Mouse (Mus musculus) CH12.LX (cell line): ENCODE data around the gene Prkcb. TPM values are rescaled to one million over a fixed set of nuclear protein-coding genes. Genes with fewer than 3 reads are reported as not detected.

Source experiments
- DNase-seq: peaks from one replicate; pipeline ENCODE4 v3.0.0-alpha.2; 2013; ENCODE audit errors: extremely low read depth
- H3K27ac ChIP-seq: 2 replicates; pipeline ENCODE4 v1.5.1; 2012; ENCODE audit warnings: low read depth, mild to moderate bottlenecking, control low read depth, moderate library complexity; ENCODE audit not compliant: insufficient read depth
- H3K27me3 ChIP-seq: replicated peaks from 2 replicates; pipeline ENCODE3; 2012; ENCODE audit warnings: inconsistent platforms
- H3K36me3 ChIP-seq, 2 experiments: replicated peaks in 1 of 2; 2 replicates each; pipeline versions ENCODE3 to v1.6.1; 2012; ENCODE audit warnings: inconsistent platforms in 1 of 2, low read length in 1 of 2, mild to moderate bottlenecking in 1 of 2, mixed read lengths in 1 of 2, moderate library complexity in 1 of 2; ENCODE audit not compliant: control insufficient read depth in 1 of 2, insufficient read depth in 1 of 2
- H3K4me1 ChIP-seq, 2 experiments: 2 replicates each; pipeline ENCODE4 v1.6.1; 2012; ENCODE audit warnings: inconsistent platforms in 1 of 2, moderate library complexity in 1 of 2; ENCODE audit not compliant: insufficient read depth in 2 of 2, control insufficient read depth in 1 of 2
- H3K4me2 ChIP-seq: 2 replicates; pipeline ENCODE4 v1.6.1; 2012; ENCODE audit warnings: low read depth, mild to moderate bottlenecking, control low read depth; ENCODE audit not compliant: poor library complexity, insufficient read depth, severe bottlenecking
- H3K4me3 ChIP-seq, 3 experiments: fragments of 150-350 bp in 1 of 3; sonication (generic) in 1 of 3; replicated peaks in 1 of 3; 2 replicates each; pipeline versions ENCODE3 to v1.5.1; 2011 to 2012; ENCODE audit warnings: low read depth in 2 of 3, low read length in 2 of 3, mild to moderate bottlenecking in 2 of 3, moderate library complexity in 2 of 3, control low read depth in 1 of 3, improper control_type of control experiment in 1 of 3, inconsistent platforms in 1 of 3, mixed read lengths in 1 of 3; ENCODE audit not compliant: poor library complexity in 1 of 3
- H3K79me2 ChIP-seq: replicated peaks from 2 replicates; pipeline ENCODE4 v1.6.1; 2012; ENCODE audit warnings: mild to moderate bottlenecking, moderate library complexity; ENCODE audit not compliant: control insufficient read depth, poor library complexity, insufficient read depth, severe bottlenecking; ENCODE audit errors: extremely low read depth
- H3K9ac ChIP-seq: 2 replicates; pipeline ENCODE4 v1.6.1; 2012; ENCODE audit warnings: low read depth, mild to moderate bottlenecking, control low read depth, moderate library complexity; ENCODE audit not compliant: insufficient read depth
- H3K9me3 ChIP-seq: replicated peaks from 2 replicates; pipeline ENCODE3; 2012; ENCODE audit warnings: low read length, inconsistent platforms, mixed read lengths
- BHLHE40 ChIP-seq: IDR thresholded peaks from 2 replicates; pipeline ENCODE4 v1.6.1; 2011; ENCODE audit warnings: mild to moderate bottlenecking, low read depth, low read length, improper control_type of control experiment
- ELF1 ChIP-seq: IDR thresholded peaks from 2 replicates; pipeline ENCODE4 v1.6.1; 2014; ENCODE audit warnings: low read depth, mild to moderate bottlenecking, inconsistent platforms, low read length, improper control_type of control experiment
- EP300 ChIP-seq: IDR thresholded peaks from 2 replicates; pipeline ENCODE4 v1.6.1; 2011; ENCODE audit warnings: low read length, improper control_type of control experiment
- ETS1 ChIP-seq: conservative IDR thresholded peaks from 2 replicates; pipeline ENCODE4 v1.6.1; 2012; ENCODE audit warnings: low read depth, mild to moderate bottlenecking, inconsistent platforms, low read length, improper control_type of control experiment, moderate library complexity
- GABPA ChIP-seq: IDR thresholded peaks from 2 replicates; pipeline ENCODE4 v1.6.1; 2012; ENCODE audit warnings: low read depth, low read length, improper control_type of control experiment, inconsistent platforms; ENCODE audit not compliant: insufficient replicate concordance
- IRF4 ChIP-seq: IDR thresholded peaks from 2 replicates; pipeline ENCODE4 v1.6.1; 2014; ENCODE audit warnings: low read depth, mild to moderate bottlenecking, inconsistent platforms, low read length, improper control_type of control experiment
- JUN ChIP-seq: IDR thresholded peaks from 2 replicates; pipeline ENCODE4 v1.6.1; 2011; ENCODE audit warnings: low read depth, mild to moderate bottlenecking, low read length, improper control_type of control experiment, moderate library complexity; ENCODE audit not compliant: insufficient read depth
- JUND ChIP-seq: conservative IDR thresholded peaks from 2 replicates; pipeline ENCODE4 v1.6.1; 2011; ENCODE audit warnings: low read depth, low read length, improper control_type of control experiment
- MAFK ChIP-seq: IDR thresholded peaks from 2 replicates; pipeline ENCODE4 v1.6.1; 2011; ENCODE audit warnings: low read length, improper control_type of control experiment; ENCODE audit not compliant: insufficient replicate concordance
- MAZ ChIP-seq: IDR thresholded peaks from 2 replicates; pipeline ENCODE4 v1.6.1; 2012; ENCODE audit warnings: low read depth, mild to moderate bottlenecking, inconsistent platforms, low read length, improper control_type of control experiment, moderate library complexity
- MXI1 ChIP-seq: IDR thresholded peaks from 2 replicates; pipeline ENCODE4 v1.6.1; 2011; ENCODE audit warnings: mild to moderate bottlenecking, low read depth, low read length, improper control_type of control experiment
- NELFE ChIP-seq: IDR thresholded peaks from 2 replicates; pipeline ENCODE4 v1.6.1; 2011; ENCODE audit warnings: low read depth, low read length, improper control_type of control experiment
- PAX5 ChIP-seq: IDR thresholded peaks from 2 replicates; pipeline ENCODE4 v1.6.1; 2012; ENCODE audit warnings: low read length, inconsistent platforms, mixed read lengths
- POLR2A ChIP-seq: IDR thresholded peaks from 2 replicates; pipeline ENCODE4 v1.6.1; 2011; ENCODE audit warnings: low read depth, mild to moderate bottlenecking, improper control_type of control experiment, low read length
- POLR2AphosphoS2 ChIP-seq: IDR thresholded peaks from 2 replicates; pipeline ENCODE4 v1.6.1; 2011; ENCODE audit warnings: low read depth, low read length, improper control_type of control experiment
- RCOR1 ChIP-seq: conservative IDR thresholded peaks from 2 replicates; pipeline ENCODE4 v1.6.1; 2012; ENCODE audit warnings: low read depth, mild to moderate bottlenecking, inconsistent platforms, low read length, improper control_type of control experiment
- SIN3A ChIP-seq: IDR thresholded peaks from 2 replicates; pipeline ENCODE4 v1.6.1; 2012; ENCODE audit warnings: low read length, improper control_type of control experiment, inconsistent platforms
- SMC3 ChIP-seq: IDR thresholded peaks from 2 replicates; pipeline ENCODE4 v1.6.1; 2011; ENCODE audit warnings: low read depth, low read length, improper control_type of control experiment
- TBP ChIP-seq: conservative IDR thresholded peaks from 2 replicates; pipeline ENCODE4 v1.6.1; 2011; ENCODE audit warnings: low read depth, low read length, improper control_type of control experiment
- TCF12 ChIP-seq: IDR thresholded peaks from 2 replicates; pipeline ENCODE4 v1.6.1; 2014; ENCODE audit warnings: low read depth, mild to moderate bottlenecking, inconsistent platforms, low read length, improper control_type of control experiment
- dilution Hi-C: fragments of 300-500 bp; cut with MboI; formaldehyde crosslinking; loops from 2 replicates; pipeline ENCODE4 v1.14.3; 2020; ENCODE audit warnings: low sequenced_read_pairs; ENCODE audit not compliant: extremely low pct_unique_long_range_greater_than_20kb, extremely low pct_ligation_motif_present
- in situ Hi-C: fragments of 300-500 bp; cut with MboI; formaldehyde crosslinking; loops from 3 replicates; pipeline ENCODE4 v1.14.3; 2019; ENCODE audit warnings: low sequenced_read_pairs, low pct_ligation_motif_present, low pct_unique_long_range_greater_than_20kb, mixed read lengths
- polyA plus RNA-seq: library from polyadenylated mRNA; unstranded; fragments of >175 nt; gene quantifications from 2 replicates; pipeline ENCODE4 v1.2.1, GENCODE M21; 2012; ENCODE audit warnings: low read depth; ENCODE audit not compliant: insufficient read length
- total RNA-seq, 2 experiments: library from RNA; depleted of rRNA; stranded (reverse); fragments of 300-350 nt in 1 of 2; fragments of >200 nt in 1 of 2; gene quantifications; 2 replicates each; pipeline ENCODE4 v1.2.3; 2012 to 2014

Gene Prkcb
- total and polyA plus RNA-seq, 3 experiments = 323 to 463 (median 337) TPM

DNA sequence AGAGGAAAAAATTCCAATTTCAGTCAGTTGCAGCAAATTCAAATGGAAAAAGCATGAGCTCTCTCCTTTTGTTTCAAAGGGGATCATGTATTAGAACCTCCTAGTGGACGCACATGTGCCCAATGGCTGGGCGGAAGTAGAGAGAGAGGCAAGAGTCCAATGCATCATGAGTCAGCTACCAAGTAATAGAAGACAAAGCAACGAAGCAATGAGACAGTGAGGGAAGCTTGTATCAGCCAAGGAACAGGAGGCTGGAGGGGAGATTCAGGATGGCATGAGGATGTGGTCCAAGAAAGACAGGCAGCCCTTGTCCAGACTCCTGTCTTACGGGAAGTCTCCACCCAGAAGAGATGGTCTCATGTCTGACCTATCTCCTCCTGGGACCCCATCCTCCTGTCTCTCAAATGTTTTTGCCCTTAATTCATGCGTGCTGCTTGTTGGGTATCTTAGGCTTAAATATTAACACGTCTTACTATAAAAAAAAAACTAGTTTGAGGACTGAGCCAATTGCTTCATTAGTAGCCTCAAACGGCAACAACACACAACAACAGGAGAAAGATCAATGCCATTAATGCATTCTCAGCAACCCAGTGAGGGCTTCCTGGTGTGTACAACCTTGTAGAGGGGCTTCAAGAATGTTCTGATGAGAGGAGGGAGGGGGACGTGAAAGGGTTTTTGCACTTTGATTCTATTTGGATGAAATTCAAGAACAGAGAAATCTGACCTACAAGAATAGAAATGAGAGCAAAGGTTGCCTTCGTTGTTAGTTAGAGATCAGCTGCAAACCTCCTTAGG, 245.2 kb downstream of the Prkcb start:
- dilution Hi-C loops = no loop called here
- Histone ChIP-seq H3K4me2 (no peak overlapping the region), H3K27ac (no peak overlapping the region)

DNA sequence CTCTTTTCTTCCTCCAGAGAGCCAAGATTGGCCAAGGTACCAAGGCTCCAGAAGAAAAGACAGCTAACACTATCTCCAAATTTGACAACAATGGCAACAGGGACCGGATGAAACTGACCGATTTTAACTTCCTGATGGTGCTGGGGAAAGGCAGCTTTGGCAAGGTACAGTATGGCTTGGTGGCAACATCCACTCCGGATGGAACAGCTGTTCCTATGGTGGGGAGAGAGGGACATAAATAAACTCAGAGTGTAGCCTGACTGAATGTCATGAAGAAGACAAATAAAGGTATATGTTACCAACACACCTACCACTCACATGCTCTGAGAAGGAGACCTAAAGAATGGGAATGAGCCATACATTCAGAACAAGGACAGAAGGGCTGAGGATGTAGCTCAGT, 256.1 kb downstream of the Prkcb start:
- Histone ChIP-seq H3K4me1 (no peaks in the 10 kb centered on the region), H3K79me2 (no peaks in the 10 kb centered on the region; the same call in 1 of the 2 replicates), H3K27me3 (no peaks in the 10 kb centered on the region), H3K9me3 (no peaks in the 10 kb centered on the region), H3K4me3 (no peak overlapping the region), H3K4me2 (no peak overlapping the region), H3K36me3 (peaks cover 63 to 69% of the 10 kb centered on the region in 2 experiments), H3K27ac (no peak overlapping the region), H3K9ac (no peak overlapping the region)
- in situ Hi-C loops = no loop called here
- DNase-seq = no peak
- TF ChIP-seq JUND (no peak), ETS1 (no peak), RCOR1 (no peak), POLR2AphosphoS2 (no peak), MAFK (no peak), TCF12 (no peak)
- dilution Hi-C loops = no loop called here

More for the DNA sequence above, 245.2 kb downstream of the Prkcb start:
- H3K79me2 ChIP-seq = no peaks in the 10 kb centered on the region
- H3K4me1 ChIP-seq = no peaks in the 10 kb centered on the region
- in situ Hi-C loops = no loop called here
- peaks cover 56 to 63% of the 10 kb centered on the region in 2 experiments for H3K36me3 ChIP-seq
- peaks cover 6% of the 10 kb centered on the region for H3K9me3 ChIP-seq
- DNase-seq = no peak
- no peak overlapping the region for H3K4me3 ChIP-seq
- TF ChIP-seq SMC3 = no peak
- TF ChIP-seq ETS1 = no peak
- TF ChIP-seq MAZ = no peak
- no peak for TF ChIP-seq GABPA
- no peak for TF ChIP-seq TBP
- TF ChIP-seq POLR2A = no peak
- no peak for TF ChIP-seq NELFE
- no peak for TF ChIP-seq EP300
- no peak for TF ChIP-seq PAX5
- no peak for TF ChIP-seq ELF1
- TF ChIP-seq JUN = no peak
- TF ChIP-seq JUND = no peak
- TF ChIP-seq MXI1 = no peak
- no peak for TF ChIP-seq SIN3A
- no peak for TF ChIP-seq IRF4
- no peak for TF ChIP-seq RCOR1
- TF ChIP-seq BHLHE40 = no peak
- no peak overlapping the region for H3K9ac ChIP-seq
- no peaks in the 10 kb centered on the region for H3K27me3 ChIP-seq
